Mouse (Mus musculus) liver, embryonic 12.5 days (tissue): ENCODE measurements at regions not wholly inside any gene's neighbourhood (a gene's known extent, or its start where the extent isn't known, plus 50 kb on each side); places are given as distances from the start of the nearest gene placed in this dataset.
A peak's percentile ranks its signal among the peaks of the same experiment; 100 is the strongest.
"Not testable (repeated sequence)": the region's sequence is repeated elsewhere in the genome, so short reads cannot be mapped to it uniquely, and the experiment has no call there.

Experiments
- ATAC-seq: fragments of 200-750 bp; cut with Nextera tagmentation; 2 replicates; pipeline ENCODE4 v1.8.0; 2017; ENCODE audit warnings: moderate number of reproducible peaks, mild to moderate bottlenecking, moderate library complexity
- H3K27ac ChIP-seq: fragments of 300-500 bp; sonication (generic); 2 replicates; pipeline ENCODE4 v1.5.1; 2016; ENCODE audit warnings: mild to moderate bottlenecking
- H3K27me3 ChIP-seq: fragments of 300-500 bp; sonication (generic); replicated peaks from 2 replicates; pipeline ENCODE4 v1.6.1; 2016; ENCODE audit warnings: mild to moderate bottlenecking, moderate library complexity
- H3K36me3 ChIP-seq: fragments of 300-500 bp; sonication (generic); 2 replicates; pipeline ENCODE4 v1.6.1; 2016; ENCODE audit warnings: mild to moderate bottlenecking, moderate library complexity
- H3K4me1 ChIP-seq: fragments of 300-500 bp; sonication (generic); 2 replicates; pipeline ENCODE4 v1.6.1; 2016
- H3K4me2 ChIP-seq: fragments of 300-500 bp; sonication (generic); 2 replicates; pipeline ENCODE4 v1.6.1; 2016; ENCODE audit warnings: mild to moderate bottlenecking, moderate library complexity
- H3K4me3 ChIP-seq: fragments of 300-500 bp; sonication (generic); 2 replicates; pipeline ENCODE4 v1.5.1; 2016; ENCODE audit warnings: mild to moderate bottlenecking, moderate library complexity
- H3K9ac ChIP-seq: fragments of 300-500 bp; sonication (generic); 2 replicates; pipeline ENCODE4 v1.6.1; 2016; ENCODE audit warnings: mild to moderate bottlenecking, moderate library complexity
- H3K9me3 ChIP-seq: fragments of 300-500 bp; sonication (generic); replicated peaks from 2 replicates; pipeline ENCODE4 v1.6.1; 2016; ENCODE audit warnings: mild to moderate bottlenecking, moderate library complexity
- WGBS: fragments of 180-500 bp; shearing (Covaris S2); methylation state at CpG from one replicate; pipeline ENCODE4 v1.1.7; 2016; ENCODE audit not compliant: insufficient replicate concordance; 5-methylcytosine and 5-hydroxymethylcytosine counted together

DNA sequence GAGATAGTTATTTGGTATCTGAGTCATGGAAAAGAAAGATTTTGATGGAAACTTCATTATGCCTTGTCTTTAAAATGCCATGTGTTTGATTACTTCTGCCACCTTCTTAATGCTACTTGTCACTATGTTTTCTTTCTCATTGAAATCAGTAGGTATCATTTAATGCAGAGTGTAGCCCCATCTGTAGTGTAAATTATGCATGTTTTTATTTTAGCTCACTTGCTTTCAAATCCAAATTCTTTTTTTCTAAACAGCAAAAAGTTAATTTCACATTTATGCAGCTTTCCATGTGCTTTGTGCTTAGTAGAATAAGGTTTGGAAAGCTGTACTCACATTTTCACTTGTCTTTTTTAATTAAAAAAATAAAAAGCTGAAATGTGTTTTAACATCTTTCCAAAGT is 748.0 kb upstream of the Epha7 start:
- Histone ChIP-seq H3K4me3 (no peak overlapping the region), H3K9ac (no peak overlapping the region), H3K36me3 (no peaks in the 10 kb centered on the region), H3K27ac (no peak overlapping the region), H3K27me3 (no peaks in the 10 kb centered on the region), H3K4me1 (no peaks in the 10 kb centered on the region), H3K4me2 (no peak overlapping the region), H3K9me3 (no peaks in the 10 kb centered on the region)
- no peak for ATAC-seq

DNA sequence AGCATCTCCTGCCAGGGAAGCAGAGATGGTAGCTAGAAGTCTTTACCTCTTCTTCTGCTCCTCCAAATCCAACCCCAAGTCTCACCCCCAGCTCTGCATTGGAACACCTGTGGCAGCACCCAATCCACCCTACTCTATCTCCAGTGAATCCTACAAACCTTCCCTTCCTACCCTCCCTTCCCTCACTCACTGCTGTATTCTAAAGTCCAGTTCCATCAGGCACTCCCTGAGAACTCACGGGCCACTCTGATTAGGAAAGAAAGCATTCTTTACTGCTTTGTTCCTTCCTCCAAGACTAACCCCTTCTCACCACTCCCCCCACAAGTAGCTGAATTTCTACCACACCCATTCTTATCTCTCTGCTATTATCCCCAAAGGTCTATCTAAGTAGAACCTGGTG is 747.1 kb upstream of the Epha7 start:
- H3K36me3 ChIP-seq, result no peaks in the 10 kb centered on the region

DNA sequence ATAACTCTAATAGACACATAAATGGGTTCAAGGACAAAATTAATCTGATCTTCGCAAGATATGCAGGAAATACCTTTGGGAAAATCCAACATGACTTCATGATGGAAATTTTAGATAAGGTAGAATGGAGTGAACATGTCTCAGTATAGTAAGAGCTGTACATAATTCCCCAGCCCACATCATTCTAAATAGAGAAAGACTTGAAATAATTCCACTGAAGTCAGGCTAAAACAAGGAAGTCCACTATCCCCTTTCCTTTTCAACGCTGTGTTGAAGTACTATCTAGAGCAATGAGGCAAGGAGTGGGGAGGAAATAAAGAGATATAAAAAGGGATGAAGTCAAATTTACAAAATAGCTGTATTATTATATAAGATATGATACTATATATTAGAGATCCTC is 733.9 kb upstream of the Epha7 start:
- Histone ChIP-seq H3K9me3 (no peaks in the 10 kb centered on the region), H3K4me2 (no peak overlapping the region), H3K4me3 (no peak overlapping the region), H3K27me3 (no peaks in the 10 kb centered on the region), H3K36me3 (no peaks in the 10 kb centered on the region), H3K9ac (no peak overlapping the region), H3K4me1 (no peaks in the 10 kb centered on the region), H3K27ac (no peak overlapping the region)
- WGBS, result 66% methylated on average over 2 of the region's 2 CpGs
- no peak for ATAC-seq

More for the DNA sequence above, 747.1 kb upstream of the Epha7 start:
- no peak for ATAC-seq
- no peak overlapping the region for H3K4me2 ChIP-seq
- no peaks in the 10 kb centered on the region for H3K9me3 ChIP-seq
- no peak overlapping the region for H3K9ac ChIP-seq
- no peaks in the 10 kb centered on the region for H3K4me1 ChIP-seq
- H3K27ac ChIP-seq, result no peak overlapping the region
- H3K4me3 ChIP-seq, result no peak overlapping the region
- 38% methylated on average over 1 of the region's 1 CpGs for WGBS
- no peaks in the 10 kb centered on the region for H3K27me3 ChIP-seq

DNA sequence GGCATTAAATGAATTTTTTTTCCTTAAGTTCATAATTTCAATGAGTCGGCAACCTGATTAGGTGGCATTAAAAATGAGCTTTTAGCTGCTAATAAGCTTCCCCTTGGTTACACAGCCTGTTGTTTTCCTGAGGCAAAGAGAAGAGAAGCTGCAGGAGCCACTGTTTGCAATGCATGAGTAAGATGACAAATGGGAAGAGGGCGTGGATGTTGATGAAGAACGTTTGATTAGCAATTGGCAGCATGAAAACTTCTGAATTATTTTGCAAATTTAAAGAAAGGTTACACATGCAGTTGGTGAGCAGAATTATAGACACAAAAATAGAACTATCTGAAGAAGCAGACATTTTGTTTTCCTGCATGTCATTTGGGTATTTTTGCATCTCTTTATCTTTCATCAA is 720.1 kb upstream of the Epha7 start:
- Histone ChIP-seq H3K4me3 (no peak overlapping the region), H3K9ac (no peak overlapping the region), H3K27me3 (no peaks in the 10 kb centered on the region), H3K36me3 (no peaks in the 10 kb centered on the region), H3K27ac (no peak overlapping the region), H3K4me1 (no peaks in the 10 kb centered on the region), H3K4me2 (no peak overlapping the region), H3K9me3 (no peaks in the 10 kb centered on the region)
- ATAC-seq, result no peak
- 47% methylated on average over 3 of the region's 3 CpGs for WGBS

DNA sequence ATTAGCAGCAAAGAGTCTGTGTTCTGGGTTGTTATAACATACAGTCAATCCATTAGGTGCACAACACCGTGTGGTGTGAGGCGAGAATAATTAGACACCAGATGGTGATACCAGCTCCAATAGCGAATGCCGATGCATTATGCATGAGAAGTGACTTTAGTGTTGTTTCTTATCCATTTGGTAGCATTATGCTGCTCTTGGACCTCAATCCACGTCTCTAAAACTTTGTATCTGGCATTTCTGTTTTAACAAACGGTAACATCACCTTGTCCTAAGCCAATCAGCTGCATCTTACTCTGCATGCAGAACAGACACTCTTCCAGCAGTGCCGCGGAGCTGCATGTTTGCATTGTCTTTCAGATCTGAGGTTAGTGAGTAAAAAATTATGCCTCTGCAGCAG is 669.8 kb upstream of the Epha7 start:
- Histone ChIP-seq H3K4me3 (no peak overlapping the region), H3K27ac (no peak overlapping the region)
- 71% methylated on average over 8 of the region's 8 CpGs for WGBS

DNA sequence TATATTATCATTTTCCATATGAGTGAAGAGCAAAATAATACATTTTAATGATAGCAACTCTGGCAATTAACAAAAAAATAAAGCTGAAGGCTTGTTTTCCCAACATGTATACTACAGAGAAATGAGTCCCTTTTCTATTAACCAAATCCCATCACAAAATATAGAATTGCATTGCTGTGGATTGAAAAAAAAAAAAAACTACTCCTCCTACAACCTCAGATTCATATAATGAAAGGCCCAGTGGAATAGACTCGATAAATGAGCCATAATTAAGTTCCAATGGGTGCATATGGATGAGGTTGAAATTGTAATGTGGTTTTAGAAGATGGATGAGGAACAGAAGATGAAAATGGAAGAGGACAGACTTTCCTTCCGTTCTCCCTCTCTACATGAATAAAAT is 657.8 kb upstream of the Epha7 start:
- Histone ChIP-seq H3K9me3 (no peaks in the 10 kb centered on the region), H3K27me3 (no peaks in the 10 kb centered on the region), H3K36me3 (no peaks in the 10 kb centered on the region), H3K4me2 (no peak overlapping the region), H3K4me3 (no peak overlapping the region), H3K4me1 (no peaks in the 10 kb centered on the region), H3K9ac (no peak overlapping the region), H3K27ac (no peak overlapping the region)
- ATAC-seq, result no peak
- 46% methylated on average over 2 of the region's 2 CpGs for WGBS

More for the DNA sequence above, 669.8 kb upstream of the Epha7 start:
- Histone ChIP-seq H3K4me1 (no peaks in the 10 kb centered on the region), H3K4me2 (no peak overlapping the region), H3K36me3 (no peaks in the 10 kb centered on the region), H3K9ac (no peak overlapping the region), H3K27me3 (no peaks in the 10 kb centered on the region), H3K9me3 (no peaks in the 10 kb centered on the region)
- ATAC-seq, result no peak

DNA sequence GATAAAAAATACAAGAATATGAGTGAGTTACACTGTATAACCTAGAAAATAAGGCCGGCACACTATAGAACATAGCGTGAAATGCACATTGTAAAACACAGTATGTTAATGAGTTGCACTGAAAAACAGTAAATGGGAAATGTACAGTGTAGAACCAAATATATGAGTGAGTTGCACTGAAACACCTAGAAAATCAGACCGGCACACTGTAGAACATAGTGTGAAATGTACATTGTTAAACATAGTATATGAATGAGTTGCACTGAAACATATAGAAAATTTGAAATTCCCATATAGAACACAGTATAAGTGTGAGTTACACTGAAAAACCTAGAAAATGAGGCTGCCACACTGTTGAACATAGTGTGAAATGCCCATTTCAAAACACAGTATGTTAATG is 636.2 kb upstream of the Epha7 start:
- no peaks in the 10 kb centered on the region for H3K4me1 ChIP-seq
- 48% methylated on average over 3 of the region's 3 CpGs for WGBS
- H3K4me2 ChIP-seq, result no peak overlapping the region
- no peak overlapping the region for H3K27ac ChIP-seq
- ATAC-seq, result peak; percentile 98
- H3K9ac ChIP-seq, result no peak overlapping the region
- H3K4me3 ChIP-seq, result no peak overlapping the region
- no peaks in the 10 kb centered on the region for H3K27me3 ChIP-seq
- no peaks in the 10 kb centered on the region for H3K36me3 ChIP-seq
- H3K9me3 ChIP-seq, result no peaks in the 10 kb centered on the region

DNA sequence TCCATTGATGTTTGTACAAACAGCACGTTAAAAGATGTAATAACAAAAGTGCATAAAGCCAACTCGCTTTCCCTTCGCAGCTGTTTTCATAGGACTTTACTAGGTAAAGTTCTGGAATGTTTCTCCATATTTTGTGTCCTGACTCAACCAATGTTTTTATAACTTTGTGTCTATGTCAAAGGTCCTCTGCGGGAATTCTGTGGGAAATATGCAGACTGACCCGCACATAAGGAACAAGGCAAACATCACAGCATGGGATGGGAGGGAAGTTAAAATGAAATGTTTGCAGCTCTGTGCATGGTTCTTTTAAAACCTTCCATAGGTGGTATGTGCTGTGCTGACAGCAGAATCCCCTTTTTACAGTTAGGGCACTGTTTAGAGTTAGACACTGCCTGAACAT is 622.1 kb upstream of the Epha7 start:
- Histone ChIP-seq H3K27me3 (no peaks in the 10 kb centered on the region), H3K36me3 (no peaks in the 10 kb centered on the region), H3K9me3 (no peaks in the 10 kb centered on the region), H3K27ac (no peak overlapping the region), H3K9ac (no peak overlapping the region), H3K4me2 (no peak overlapping the region), H3K4me1 (no peaks in the 10 kb centered on the region), H3K4me3 (no peak overlapping the region)
- WGBS, result 75% methylated on average over 5 of the region's 5 CpGs
- no peak for ATAC-seq

DNA sequence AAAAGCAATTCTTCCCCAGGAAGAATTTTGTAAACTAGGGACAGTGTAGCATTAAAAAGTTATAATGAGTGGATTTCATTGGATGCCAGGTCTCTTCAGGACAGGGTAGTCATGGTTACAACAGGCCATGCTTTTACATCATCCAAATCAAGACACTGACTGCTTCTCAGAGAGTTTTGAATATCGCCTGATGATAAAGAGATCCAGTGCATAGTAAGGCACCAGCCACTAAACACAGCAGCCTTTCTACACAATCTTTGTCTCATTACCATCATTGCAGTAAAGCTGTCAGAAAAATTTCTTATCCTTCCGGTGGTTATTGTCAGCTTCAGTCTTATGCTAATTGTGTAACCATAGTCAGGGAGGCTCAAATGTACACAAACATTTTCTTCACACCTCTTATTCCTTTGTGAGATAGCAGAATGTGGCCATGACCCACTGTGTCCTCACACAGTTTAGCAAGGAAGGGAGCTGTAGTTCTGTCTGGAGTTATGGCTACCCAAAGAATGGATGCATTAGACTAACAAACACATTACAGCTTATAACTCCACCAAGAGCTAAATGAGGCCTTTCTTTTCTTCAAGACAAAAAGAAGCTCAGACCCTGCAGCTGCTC is 585.2 kb upstream of the Epha7 start:
- ATAC-seq, result no peak
- no peak overlapping the region for H3K4me3 ChIP-seq
- no peak overlapping the region for H3K4me2 ChIP-seq
- H3K27ac ChIP-seq, result no peak overlapping the region
- H3K36me3 ChIP-seq, result no peaks in the 10 kb centered on the region
- H3K4me1 ChIP-seq, result no peaks in the 10 kb centered on the region
- H3K27me3 ChIP-seq, result no peaks in the 10 kb centered on the region
- no peaks in the 10 kb centered on the region for H3K9me3 ChIP-seq
- H3K9ac ChIP-seq, result no peak overlapping the region
- WGBS, result 62% methylated on average over 2 of the region's 2 CpGs

DNA sequence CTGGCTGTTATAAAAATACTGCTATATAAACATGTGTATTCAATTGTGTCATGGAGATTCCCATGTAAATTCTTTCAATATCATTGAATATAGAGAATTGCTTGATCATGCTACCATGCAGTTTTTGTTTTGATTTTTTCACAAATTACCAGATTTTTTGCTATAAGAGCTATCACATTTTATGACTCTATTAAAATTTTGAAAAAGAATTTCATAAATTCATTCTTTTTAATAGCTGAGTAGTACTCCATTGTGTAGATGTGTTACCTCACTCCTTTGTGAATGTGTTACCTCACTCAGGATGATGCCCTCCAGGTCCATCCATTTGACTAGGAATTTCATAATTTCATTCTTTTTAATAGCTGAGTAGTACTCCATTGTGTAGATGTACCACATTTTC is 577.4 kb upstream of the Epha7 start:
- H3K9ac ChIP-seq, H3K4me2 ChIP-seq, H3K27me3 ChIP-seq, H3K36me3 ChIP-seq, H3K27ac ChIP-seq, ATAC-seq, H3K4me3 ChIP-seq, H3K9me3 ChIP-seq, H3K4me1 ChIP-seq: not testable (repeated sequence)

DNA sequence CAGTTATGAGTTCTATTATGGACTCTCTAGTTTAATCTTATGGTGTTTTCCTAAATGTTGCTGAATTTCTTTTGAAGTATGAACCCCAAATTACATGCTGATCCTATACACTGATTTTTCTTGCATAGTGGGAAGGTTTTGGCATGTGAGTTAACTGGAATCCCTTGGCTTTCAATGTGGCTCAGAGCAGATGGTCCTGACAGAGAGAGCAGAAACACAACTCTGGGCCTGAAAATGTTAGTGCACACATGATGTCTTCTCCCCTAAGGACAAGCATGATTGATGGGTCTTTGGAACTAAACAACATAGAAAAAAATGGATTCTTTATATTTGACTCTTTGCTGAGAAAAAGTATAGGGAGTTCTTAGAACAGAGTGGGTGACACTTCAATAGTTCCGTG is 570.7 kb upstream of the Epha7 start:
- ATAC-seq, result no peak

More for the DNA sequence above, 570.7 kb upstream of the Epha7 start:
- H3K9ac ChIP-seq, result no peak overlapping the region
- H3K27me3 ChIP-seq, result no peaks in the 10 kb centered on the region
- H3K4me1 ChIP-seq, result no peaks in the 10 kb centered on the region
- WGBS, result 68% methylated on average over 1 of the region's 1 CpGs
- no peak overlapping the region for H3K27ac ChIP-seq
- no peak overlapping the region for H3K4me3 ChIP-seq
- no peak overlapping the region for H3K4me2 ChIP-seq
- no peaks in the 10 kb centered on the region for H3K9me3 ChIP-seq
- no peaks in the 10 kb centered on the region for H3K36me3 ChIP-seq
